Mouse (Mus musculus): ENCODE data around the gene Col15a1. TPM values are rescaled to one million over a fixed set of nuclear protein-coding genes. Genes with fewer than 3 reads are reported as not detected.

The Col15a1 gene
- polyA plus RNA-seq, 1 experiment from 2014 or later: 6.4 TPM

DNA sequence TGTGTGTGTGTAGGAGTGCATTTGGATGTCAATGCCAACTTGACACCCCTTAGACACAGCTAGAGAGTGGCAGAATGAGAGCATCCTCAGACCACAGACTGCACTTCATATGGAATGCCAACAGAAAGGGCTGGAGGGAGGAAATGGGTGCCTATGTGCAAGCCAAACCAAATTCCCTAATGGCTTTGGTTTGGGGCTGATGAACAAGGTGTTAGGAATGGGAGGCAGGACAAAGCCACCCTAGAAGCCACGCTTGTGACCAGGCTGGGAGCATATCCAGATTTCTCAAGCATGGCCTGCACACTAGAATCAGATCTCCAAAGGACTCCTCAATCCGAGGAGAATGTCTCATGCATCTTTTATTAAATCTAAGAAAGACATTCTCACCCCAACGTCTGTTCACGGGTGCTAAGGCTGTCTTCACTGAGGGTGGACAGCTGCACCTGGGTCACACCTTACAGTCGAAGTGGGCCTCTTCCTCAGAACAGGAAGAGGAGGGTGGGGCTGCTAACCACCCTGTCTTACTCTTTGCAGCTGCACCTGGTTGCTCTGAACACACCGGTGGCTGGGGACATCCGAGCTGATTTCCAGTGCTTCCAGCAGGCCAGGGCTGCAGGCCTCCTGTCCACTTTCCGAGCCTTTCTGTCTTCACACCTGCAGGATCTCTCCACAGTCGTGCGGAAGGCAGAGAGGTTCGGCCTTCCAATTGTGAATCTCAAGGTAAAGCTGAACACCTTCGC lies 102.1 kb downstream of the Col15a1 start:
- H3K36me3 ChIP-seq: no peaks in the 10 kb centered on the region
- no peaks in the 10 kb centered on the region for H3K9me3 ChIP-seq
- H3K27me3 ChIP-seq (replicated peaks): peaks cover 10% of the 10 kb centered on the region; the same call in 1 of the 2 replicates
- no peak overlapping the region for H3K4me3 ChIP-seq
- H3K4me1 ChIP-seq: peaks cover 32% of the 10 kb centered on the region
- no peak for ATAC-seq (ENCODE audit: extremely low read depth, insufficient number of reproducible peaks, low FRiP score, low TSS enrichment)
- WGBS: 76% methylated on average over 12 of the region's 12 CpGs
- H3K9ac ChIP-seq: no peak overlapping the region
- H3K4me2 ChIP-seq: no peak overlapping the region
- no peak overlapping the region for H3K27ac ChIP-seq (replicated peaks)

DNA sequence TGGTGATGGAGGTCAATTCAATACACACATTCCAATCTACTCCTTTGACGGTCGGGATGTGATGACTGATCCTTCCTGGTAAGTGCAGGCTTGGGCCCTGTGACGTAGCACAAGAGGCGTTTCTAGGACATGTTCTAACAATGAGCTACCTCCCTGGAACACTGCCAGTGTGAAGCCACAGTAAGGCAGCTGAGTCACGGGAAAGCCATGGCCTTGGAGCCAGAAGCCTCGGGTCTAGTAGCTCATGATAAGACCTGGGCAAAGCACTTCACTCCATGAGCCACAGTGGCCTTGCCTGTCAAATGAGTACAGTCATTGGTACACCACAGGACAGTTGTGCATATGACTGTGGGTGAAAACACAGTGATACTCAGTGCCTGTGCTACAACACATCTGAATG lies 102.9 kb downstream of the Col15a1 start:
- Histone ChIP-seq H3K27ac (replicated peaks) (peak overlapping the region; percentile 46; the same call in 1 of the 2 replicates), H3K9me3 (no peaks in the 10 kb centered on the region), H3K36me3 (no peaks in the 10 kb centered on the region), H3K4me2 (0 out of 2 replicates have a peak overlapping the region, but pooled peaks have one; percentile 0), H3K27me3 (replicated peaks) (peaks cover 10% of the 10 kb centered on the region; the same call in 1 of the 2 replicates), H3K9ac (no peak overlapping the region), H3K4me3 (no peak overlapping the region), H3K4me1 (peaks cover 34% of the 10 kb centered on the region)
- 16% methylated on average over 6 of the region's 6 CpGs for WGBS
- peak; percentile 52 for ATAC-seq (ENCODE audit: extremely low read depth, insufficient number of reproducible peaks, low FRiP score, low TSS enrichment)

DNA sequence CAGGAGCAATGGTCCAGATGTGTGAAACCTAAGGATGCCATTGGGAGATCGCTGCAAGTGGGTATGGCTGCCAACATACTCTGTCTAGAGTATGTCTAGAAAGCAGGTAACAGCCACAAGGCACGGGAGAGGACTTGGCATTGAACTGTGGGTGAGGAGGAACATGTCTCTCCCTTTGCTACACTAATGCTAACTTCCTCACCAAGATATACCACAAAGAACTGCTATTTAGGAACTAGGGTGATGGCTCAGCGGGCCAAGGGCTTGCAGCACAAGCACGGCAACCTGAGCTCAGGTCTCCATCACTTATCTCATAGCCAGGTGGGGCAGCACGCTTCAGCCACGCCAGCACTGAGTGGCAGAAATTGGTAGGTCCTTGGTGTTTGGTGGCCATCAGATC lies 103.5 kb downstream of the Col15a1 start:
- ATAC-seq (ENCODE audit: extremely low read depth, insufficient number of reproducible peaks, low FRiP score, low TSS enrichment): no peak
- WGBS: 78% methylated on average over 6 of the region's 6 CpGs
- Histone ChIP-seq H3K9me3 (no peaks in the 10 kb centered on the region), H3K4me3 (no peak overlapping the region), H3K4me2 (no peak overlapping the region), H3K27me3 (replicated peaks) (peaks cover 10% of the 10 kb centered on the region; the same call in 1 of the 2 replicates), H3K4me1 (peaks cover 35% of the 10 kb centered on the region), H3K9ac (no peak overlapping the region), H3K36me3 (no peaks in the 10 kb centered on the region), H3K27ac (replicated peaks) (no peak overlapping the region)

DNA sequence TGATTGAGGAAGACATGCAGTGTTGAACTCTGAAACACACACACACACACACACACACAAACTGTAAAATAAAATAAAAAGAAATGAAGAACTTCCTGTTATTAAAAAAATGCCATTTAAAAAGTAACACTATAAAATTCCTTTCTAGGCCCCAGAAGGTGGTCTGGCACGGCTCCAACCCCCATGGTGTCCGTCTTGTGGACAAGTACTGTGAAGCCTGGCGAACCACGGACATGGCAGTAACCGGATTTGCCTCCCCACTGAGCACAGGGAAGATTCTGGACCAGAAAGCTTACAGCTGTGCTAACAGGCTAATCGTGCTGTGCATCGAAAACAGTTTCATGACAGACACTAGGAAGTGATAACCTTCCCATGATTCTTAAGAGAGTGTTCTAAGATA lies 104.0 kb downstream of the Col15a1 start:
- Histone ChIP-seq H3K36me3 (no peaks in the 10 kb centered on the region), H3K4me2 (no peak overlapping the region), H3K9me3 (no peaks in the 10 kb centered on the region), H3K4me3 (no peak overlapping the region), H3K9ac (no peak overlapping the region), H3K4me1 (peaks cover 35% of the 10 kb centered on the region), H3K27me3 (replicated peaks) (peaks cover 7% of the 10 kb centered on the region; the same call in 1 of the 2 replicates), H3K27ac (replicated peaks) (no peak overlapping the region)
- 70% methylated on average over 7 of the region's 7 CpGs for WGBS
- ATAC-seq (ENCODE audit: extremely low read depth, insufficient number of reproducible peaks, low FRiP score, low TSS enrichment): no peak

DNA sequence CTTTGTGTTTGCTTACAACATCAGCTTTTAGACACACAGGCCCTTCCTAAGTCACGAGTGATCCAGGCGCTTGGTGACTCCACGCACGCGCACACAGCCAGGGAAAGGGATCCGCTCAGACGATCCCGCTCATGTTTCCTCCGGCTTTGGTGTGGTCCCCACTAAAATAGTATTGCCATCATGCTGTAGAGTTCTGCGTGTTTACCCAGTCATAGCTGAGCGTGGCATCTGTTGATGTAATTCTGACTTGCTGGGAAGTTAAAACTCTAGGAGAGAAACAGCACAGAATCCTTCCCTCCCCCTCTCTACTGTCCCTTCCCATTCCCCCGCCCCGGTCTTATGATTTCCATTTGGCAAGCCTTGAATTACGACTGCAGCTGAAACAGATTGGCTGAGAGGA lies 104.7 kb downstream of the Col15a1 start:
- H3K27me3 ChIP-seq (replicated peaks): 0 out of 2 replicates have a peak, but pooled peaks cover 3% of the 10 kb centered on the region
- ATAC-seq (ENCODE audit: extremely low read depth, insufficient number of reproducible peaks, low FRiP score, low TSS enrichment): no peak
- no peak overlapping the region for H3K9ac ChIP-seq
- H3K36me3 ChIP-seq: no peaks in the 10 kb centered on the region
- WGBS: 77% methylated on average over 14 of the region's 14 CpGs
- H3K4me1 ChIP-seq: peaks cover 37% of the 10 kb centered on the region
- H3K27ac ChIP-seq (replicated peaks): no peak overlapping the region
- no peak overlapping the region for H3K4me2 ChIP-seq
- no peaks in the 10 kb centered on the region for H3K9me3 ChIP-seq
- H3K4me3 ChIP-seq: no peak overlapping the region

DNA sequence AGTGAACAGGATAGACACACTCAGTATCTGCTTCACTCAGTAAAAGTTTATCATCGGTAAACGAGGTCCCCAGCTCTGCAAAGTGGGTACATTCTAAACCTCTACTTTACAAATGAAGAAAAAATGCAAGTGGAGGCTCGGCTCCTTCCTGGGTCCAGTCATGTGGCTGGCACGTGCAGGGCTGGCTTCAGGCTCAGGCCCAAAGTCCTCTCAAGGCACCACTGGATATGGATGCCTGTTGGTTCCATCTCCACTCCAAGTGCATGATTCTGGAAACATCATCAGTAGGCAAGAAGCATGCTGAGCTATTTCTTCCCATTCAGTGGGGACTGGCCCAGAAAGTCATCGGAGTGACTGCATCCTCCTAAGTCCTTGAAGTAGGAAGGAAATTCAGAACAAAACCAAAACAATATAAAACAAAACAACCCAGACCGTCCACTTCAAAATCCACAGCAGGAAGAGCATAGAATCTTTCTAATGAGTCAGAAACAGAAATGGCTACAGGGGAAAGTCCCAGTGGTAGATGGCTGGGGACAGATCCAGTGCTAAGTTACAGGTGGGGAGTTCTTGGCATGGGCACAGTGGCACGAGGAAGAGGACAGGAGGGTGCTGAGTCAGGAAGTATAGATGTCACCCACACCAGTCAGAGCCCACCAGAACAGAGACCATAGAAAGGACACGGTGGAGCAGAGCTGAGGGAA lies 105.9 kb downstream of the Col15a1 start:
- WGBS: 79% methylated on average over 8 of the region's 8 CpGs
- no peak overlapping the region for H3K27ac ChIP-seq (replicated peaks)
- no peak for ATAC-seq (ENCODE audit: extremely low read depth, insufficient number of reproducible peaks, low FRiP score, low TSS enrichment)

DNA sequence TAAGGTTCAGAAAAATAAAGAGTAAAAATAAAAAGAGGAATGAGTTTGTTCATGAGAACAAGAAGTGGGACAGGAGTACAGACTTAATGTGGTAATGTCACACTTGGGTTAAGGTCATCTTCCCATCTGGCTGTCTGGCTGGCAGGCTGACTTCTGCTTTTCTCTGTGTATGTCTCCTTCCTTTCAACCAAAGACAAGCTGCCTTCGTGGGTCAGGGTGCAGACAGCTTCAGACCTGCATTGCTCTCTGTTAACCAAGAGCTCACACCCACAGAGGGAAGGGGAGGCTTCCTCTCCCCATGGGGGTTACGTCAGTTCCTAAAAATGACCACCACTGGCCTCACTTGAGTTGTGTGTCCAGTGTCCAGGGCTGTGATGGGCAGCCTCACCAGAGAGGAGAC lies 107.5 kb downstream of the Col15a1 start:
- H3K36me3 ChIP-seq: no peaks in the 10 kb centered on the region
- 43% methylated on average over 2 of the region's 2 CpGs for WGBS
- no peak overlapping the region for H3K9ac ChIP-seq
- H3K9me3 ChIP-seq: no peaks in the 10 kb centered on the region
- H3K4me3 ChIP-seq: no peak overlapping the region
- ATAC-seq (ENCODE audit: extremely low read depth, insufficient number of reproducible peaks, low FRiP score, low TSS enrichment): no peak
- 0 out of 2 replicates have a peak, but pooled peaks cover 3% of the 10 kb centered on the region for H3K27me3 ChIP-seq (replicated peaks)
- H3K4me1 ChIP-seq: peaks cover 24% of the 10 kb centered on the region
- no peak overlapping the region for H3K4me2 ChIP-seq
- H3K27ac ChIP-seq (replicated peaks): no peak overlapping the region

More for the DNA sequence above, 105.9 kb downstream of the Col15a1 start:
- no peaks in the 10 kb centered on the region for H3K36me3 ChIP-seq
- no peak overlapping the region for H3K9ac ChIP-seq
- no peak overlapping the region for H3K4me2 ChIP-seq
- H3K9me3 ChIP-seq: no peaks in the 10 kb centered on the region
- peaks cover 33% of the 10 kb centered on the region for H3K4me1 ChIP-seq
- 0 out of 2 replicates have a peak, but pooled peaks cover 3% of the 10 kb centered on the region for H3K27me3 ChIP-seq (replicated peaks)
- H3K4me3 ChIP-seq: no peak overlapping the region

DNA sequence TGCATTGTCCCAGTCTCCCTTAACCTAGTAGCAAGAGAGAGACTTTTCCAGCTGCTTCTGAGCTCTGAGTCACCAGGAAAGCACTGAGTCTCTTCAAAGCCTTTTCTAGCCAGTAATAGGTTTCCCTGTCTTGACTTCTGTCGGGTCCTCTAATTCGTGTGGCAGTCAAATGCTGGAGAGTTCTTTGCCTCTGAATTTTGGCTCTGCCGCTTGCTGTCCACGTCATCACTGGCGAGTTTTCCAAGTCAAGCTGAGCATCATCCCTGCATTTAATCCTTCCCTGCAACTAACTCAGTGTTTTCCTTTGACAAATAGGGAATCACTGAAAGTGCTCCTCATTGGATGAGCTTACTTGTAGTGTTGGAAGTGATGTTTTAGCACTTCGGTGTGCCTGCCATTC lies 108.5 kb downstream of the Col15a1 start:
- Histone ChIP-seq H3K9me3 (no peaks in the 10 kb centered on the region), H3K27ac (replicated peaks) (no peak overlapping the region), H3K27me3 (replicated peaks) (0 out of 2 replicates have a peak, but pooled peaks cover 3% of the 10 kb centered on the region), H3K9ac (no peak overlapping the region), H3K4me2 (no peak overlapping the region), H3K36me3 (no peaks in the 10 kb centered on the region), H3K4me3 (no peak overlapping the region), H3K4me1 (peaks cover 14% of the 10 kb centered on the region)
- ATAC-seq (ENCODE audit: extremely low read depth, insufficient number of reproducible peaks, low FRiP score, low TSS enrichment): no peak
- 61% methylated on average over 6 of the region's 6 CpGs for WGBS

DNA sequence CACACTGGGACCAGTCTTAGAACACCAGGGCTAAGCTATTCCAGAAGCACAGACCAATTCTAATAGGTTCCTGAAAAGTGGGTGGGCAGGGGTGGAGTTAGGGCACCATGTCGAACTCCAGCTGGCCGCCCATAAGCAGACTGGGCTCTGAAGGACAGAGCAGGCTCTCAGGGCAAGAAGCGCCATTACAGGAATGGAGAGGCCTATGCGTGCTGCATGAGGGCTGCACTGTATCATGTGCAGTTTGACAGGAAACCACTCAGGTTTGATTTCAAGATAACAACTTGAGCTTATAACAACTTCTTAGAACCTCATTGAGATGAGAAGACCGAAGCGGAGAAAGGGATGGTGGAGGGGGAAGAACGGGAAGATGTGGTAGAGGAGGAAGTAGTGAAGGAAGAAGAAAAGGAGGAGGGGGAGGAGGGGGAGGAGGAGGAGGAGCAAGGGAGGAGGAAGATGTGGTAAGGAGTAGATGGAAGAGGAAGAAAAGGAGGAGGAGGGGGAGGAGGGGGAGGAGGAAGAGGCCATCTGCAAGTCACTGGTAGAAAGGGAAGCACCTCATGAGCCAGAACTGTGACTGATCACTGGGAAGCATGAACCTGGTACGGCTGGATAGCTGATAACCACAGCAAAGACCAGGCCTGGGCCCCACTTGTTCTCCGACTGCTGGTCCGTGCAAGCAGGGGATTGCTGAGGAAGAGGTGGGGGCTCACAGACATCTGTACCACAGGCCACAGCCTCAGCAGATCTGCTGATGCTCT lies 111.8 kb downstream of the Col15a1 start:
- Histone ChIP-seq H3K36me3 (no peaks in the 10 kb centered on the region), H3K9ac (no peak overlapping the region), H3K27me3 (replicated peaks) (no peaks in the 10 kb centered on the region), H3K4me2 (no peak overlapping the region), H3K4me1 (peaks cover 11% of the 10 kb centered on the region; the same call in 1 of the 2 replicates), H3K9me3 (no peaks in the 10 kb centered on the region), H3K27ac (replicated peaks) (no peak overlapping the region), H3K4me3 (no peak overlapping the region)
- no peak for ATAC-seq (ENCODE audit: extremely low read depth, insufficient number of reproducible peaks, low FRiP score, low TSS enrichment)
- 72% methylated on average over 10 of the region's 10 CpGs for WGBS

DNA sequence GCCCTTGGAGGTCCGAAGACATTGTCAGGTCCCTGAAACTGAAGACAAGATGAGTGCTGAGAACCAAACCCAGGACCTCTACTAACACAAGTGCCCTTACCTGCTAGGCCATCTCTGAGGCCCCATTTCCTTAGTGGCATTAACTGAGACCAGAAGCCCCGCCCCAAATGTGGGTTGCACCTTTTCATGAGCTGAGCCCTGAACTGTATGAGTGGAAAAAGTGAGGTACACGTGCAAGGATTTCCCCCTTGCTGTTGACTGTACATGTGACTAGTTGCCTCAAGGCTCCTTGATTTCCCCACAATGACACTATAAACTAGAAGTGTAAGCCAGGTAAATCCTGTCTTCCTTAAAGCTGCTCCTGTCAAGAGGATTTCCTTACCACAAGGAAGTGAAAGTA lies 114.4 kb downstream of the Col15a1 start:
- Histone ChIP-seq H3K27ac (replicated peaks) (no peak overlapping the region), H3K36me3 (no peaks in the 10 kb centered on the region), H3K9ac (no peak overlapping the region), H3K4me3 (no peak overlapping the region), H3K27me3 (replicated peaks) (no peaks in the 10 kb centered on the region), H3K4me2 (no peak overlapping the region), H3K4me1 (peaks cover 5% of the 10 kb centered on the region; the same call in 1 of the 2 replicates), H3K9me3 (no peaks in the 10 kb centered on the region)
- 70% methylated on average over 3 of the region's 3 CpGs for WGBS
- no peak for ATAC-seq (ENCODE audit: extremely low read depth, insufficient number of reproducible peaks, low FRiP score, low TSS enrichment)

DNA sequence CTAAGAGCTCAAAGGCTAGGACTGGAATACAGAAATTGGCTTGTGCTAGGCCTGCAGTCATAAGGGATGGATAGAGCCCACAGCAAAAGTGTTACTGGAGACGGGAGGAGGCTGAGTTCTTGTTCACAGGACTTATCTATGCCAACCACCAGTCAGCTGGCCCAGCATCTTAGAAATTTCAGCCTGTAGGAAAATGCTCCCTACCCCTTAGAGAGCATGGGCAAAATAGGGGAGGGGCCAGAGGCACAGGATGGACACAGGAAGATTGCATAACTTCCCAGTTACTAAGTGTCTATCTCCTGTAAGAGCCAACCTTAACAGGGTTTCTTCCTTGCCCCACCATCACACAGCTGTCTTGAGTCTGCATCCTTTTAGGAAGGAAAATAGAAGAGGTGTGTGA lies 116.2 kb downstream of the Col15a1 start:
- WGBS: 57% methylated on average over 1 of the region's 1 CpGs
- Histone ChIP-seq H3K27me3 (replicated peaks) (no peaks in the 10 kb centered on the region), H3K36me3 (no peaks in the 10 kb centered on the region), H3K4me2 (no peak overlapping the region), H3K4me1 (no peaks in the 10 kb centered on the region), H3K9me3 (no peaks in the 10 kb centered on the region), H3K27ac (replicated peaks) (no peak overlapping the region), H3K4me3 (no peak overlapping the region), H3K9ac (no peak overlapping the region)
- no peak for ATAC-seq (ENCODE audit: extremely low read depth, insufficient number of reproducible peaks, low FRiP score, low TSS enrichment)

Measured in heart, embryonic 13.5 days (tissue).